Mouse (Mus musculus) C2C12 (cell line): ENCODE measurements around the gene Ccdc57. TPM values are rescaled to one million over a fixed set of nuclear protein-coding genes. Genes with fewer than 3 reads are reported as not detected.

ENCODE experiments used
- H3K27me3 ChIP-seq: one replicate; pipeline ENCODE4 v1.6.1; 2011; ENCODE audit not compliant: control insufficient read depth, insufficient read depth, insufficient read length
- H3K36me3 ChIP-seq: one replicate; pipeline ENCODE4 v1.6.1; 2011; ENCODE audit not compliant: control insufficient read depth, insufficient read depth
- H3K4me3 ChIP-seq: one replicate; pipeline ENCODE4 v1.5.1; 2011; ENCODE audit warnings: mild to moderate bottlenecking, control low read depth; ENCODE audit not compliant: poor library complexity, insufficient read depth, severe bottlenecking
- H3K79me2 ChIP-seq: one replicate; pipeline ENCODE4 v1.6.1; 2011; ENCODE audit not compliant: control insufficient read depth, insufficient read depth
- H3K79me3 ChIP-seq: one replicate; pipeline ENCODE4 v1.6.1; 2011; ENCODE audit warnings: low read depth, control low read depth
- H3ac ChIP-seq: one replicate; pipeline ENCODE3; 2011; ENCODE audit warnings: low read depth; ENCODE audit not compliant: control insufficient read depth, insufficient read length
- CEBPB ChIP-seq: IDR thresholded peaks from one replicate; pipeline ENCODE4 v1.6.1; 2011; ENCODE audit warnings: low read depth, mild to moderate bottlenecking, control low read depth, moderate library complexity
- CTCF ChIP-seq: IDR thresholded peaks from one replicate; pipeline ENCODE4 v1.5.1; 2011; ENCODE audit not compliant: control insufficient read depth, insufficient read depth, insufficient read length
- FOSL1 ChIP-seq: IDR thresholded peaks from one replicate; pipeline ENCODE4 v1.8.0; 2011; ENCODE audit warnings: mild to moderate bottlenecking, low read length; ENCODE audit not compliant: poor library complexity, insufficient read depth, severe bottlenecking
- MAX ChIP-seq: IDR thresholded peaks from one replicate; pipeline ENCODE4 v1.6.1; 2011; ENCODE audit warnings: mild to moderate bottlenecking, control low read depth
- MYOD1 ChIP-seq: IDR thresholded peaks from one replicate; pipeline ENCODE4 v1.6.1; 2011; ENCODE audit warnings: low read depth; ENCODE audit not compliant: control insufficient read depth, insufficient read length
- MYOG ChIP-seq: IDR thresholded peaks from one replicate; pipeline ENCODE4 v1.6.1; 2011; ENCODE audit not compliant: control insufficient read depth, insufficient read length; ENCODE audit errors: extremely low read depth
- USF1 ChIP-seq: IDR thresholded peaks from one replicate; pipeline ENCODE4 v1.6.1; 2011; ENCODE audit warnings: low read depth, mild to moderate bottlenecking, control low read depth, moderate library complexity
- polyA plus RNA-seq: library from polyadenylated mRNA; unstranded; fragments of >200 nt; fragmentation: generic; extraction: Trizol; gene quantifications from one replicate; pipeline ENCODE4 v1.2.1, GENCODE M21; 2012; ENCODE audit warnings: missing spikeins

The Ccdc57 gene
- polyA plus RNA-seq, 1 experiment = 1.1 TPM

DNA sequence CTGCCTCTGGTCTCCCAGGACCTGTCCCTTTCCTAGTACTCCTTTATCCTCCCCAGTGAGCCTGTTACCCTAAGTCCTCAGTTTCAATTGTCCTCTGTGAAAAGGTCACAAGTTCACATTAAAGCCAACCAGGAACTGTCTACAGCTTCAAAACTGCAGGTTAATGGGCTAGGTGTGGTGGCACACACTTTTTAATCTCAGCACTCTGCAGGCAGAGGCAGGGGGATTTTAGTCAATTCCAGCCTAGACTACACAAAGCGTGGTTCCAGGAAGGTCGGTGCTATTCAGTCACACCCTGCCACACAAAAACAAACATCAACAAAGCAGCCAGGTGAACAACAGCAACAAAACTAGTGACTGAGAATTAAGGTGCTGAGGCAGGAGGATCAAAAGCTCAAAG, 81.1 kb downstream of the Ccdc57 start:
- H3K79me2 ChIP-seq = no peaks in the 10 kb centered on the region
- no peak overlapping the region for H3ac ChIP-seq
- no peaks in the 10 kb centered on the region for H3K27me3 ChIP-seq
- H3K79me3 ChIP-seq = no peaks in the 10 kb centered on the region
- H3K4me3 ChIP-seq = no peak overlapping the region
- no peaks in the 10 kb centered on the region for H3K36me3 ChIP-seq
- no peak for TF ChIP-seq USF1
- TF ChIP-seq MYOG = no peak
- no peak for TF ChIP-seq MAX
- TF ChIP-seq CEBPB = no peak
- no peak for TF ChIP-seq MYOD1
- TF ChIP-seq CTCF = no peak
- no peak for TF ChIP-seq FOSL1

DNA sequence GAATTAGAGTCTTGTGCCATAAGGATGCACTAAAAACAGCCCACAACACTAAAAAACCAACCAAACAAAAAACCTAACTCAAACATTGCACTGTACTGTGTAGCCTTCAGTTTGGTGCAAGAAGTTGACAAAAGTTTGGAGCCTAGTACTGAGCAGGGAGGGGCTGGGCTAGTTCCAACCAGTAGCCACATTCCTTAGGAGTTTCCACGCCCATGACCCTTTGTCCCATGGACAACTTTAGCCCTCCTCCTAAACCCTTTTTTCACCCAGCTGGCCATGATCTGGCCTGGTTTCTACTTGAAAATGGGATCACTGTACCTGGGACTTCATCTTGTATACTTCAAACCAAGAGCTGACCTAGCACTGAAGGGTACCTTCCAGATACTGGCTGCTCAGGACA, 81.5 kb downstream of the Ccdc57 start:
- TF ChIP-seq MAX (no peak), FOSL1 (no peak), CTCF (no peak), CEBPB (no peak), USF1 (no peak), MYOG (no peak), MYOD1 (no peak)
- no peak overlapping the region for H3ac ChIP-seq
- H3K4me3 ChIP-seq = no peak overlapping the region
- H3K79me3 ChIP-seq = no peaks in the 10 kb centered on the region
- H3K79me2 ChIP-seq = no peaks in the 10 kb centered on the region
- no peaks in the 10 kb centered on the region for H3K27me3 ChIP-seq
- H3K36me3 ChIP-seq = no peaks in the 10 kb centered on the region

DNA sequence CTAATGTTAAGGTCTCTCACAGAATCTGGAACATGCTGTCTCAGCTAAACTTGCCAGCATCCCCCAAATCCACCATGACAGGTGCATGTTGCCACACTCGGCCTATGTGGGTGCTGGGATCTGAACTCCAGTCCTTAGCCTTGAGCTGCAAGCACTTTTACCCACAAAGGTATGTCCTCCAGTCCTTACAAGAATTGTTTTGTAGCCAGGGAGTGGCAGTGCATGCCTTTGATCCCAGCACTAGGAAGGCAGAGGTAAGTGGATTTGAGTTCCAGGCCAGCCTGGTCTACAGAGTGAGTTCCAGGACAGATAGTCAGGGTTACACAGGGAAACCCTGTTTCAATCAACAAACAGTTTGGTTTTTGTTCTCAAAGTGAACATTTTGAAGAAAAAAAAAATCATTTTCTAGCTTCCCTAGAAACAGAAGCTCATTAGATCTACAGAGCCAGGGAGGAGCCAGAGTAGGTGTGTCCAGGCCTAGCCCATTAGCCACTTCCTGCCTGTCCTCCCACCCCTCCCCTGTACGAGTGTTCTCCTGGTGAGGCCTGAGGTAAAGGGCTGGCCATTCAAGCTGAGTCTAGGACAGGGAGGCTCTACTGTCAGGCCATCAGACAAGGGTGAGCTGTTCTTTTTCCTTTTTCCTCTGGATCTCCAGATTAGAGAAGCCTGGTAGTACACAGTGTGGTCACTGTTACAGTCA, 82.2 kb downstream of the Ccdc57 start:
- H3ac ChIP-seq = no peak overlapping the region
- no peaks in the 10 kb centered on the region for H3K79me2 ChIP-seq
- TF ChIP-seq MAX (no peak), MYOG (no peak), CEBPB (no peak), MYOD1 (no peak), CTCF (no peak), USF1 (no peak), FOSL1 (no peak)
- H3K4me3 ChIP-seq = no peak overlapping the region
- H3K27me3 ChIP-seq = no peaks in the 10 kb centered on the region
- H3K36me3 ChIP-seq = no peaks in the 10 kb centered on the region
- no peaks in the 10 kb centered on the region for H3K79me3 ChIP-seq

- Histone ChIP-seq H3K79me3 (no peaks in the 10 kb centered on the region), H3K36me3 (no peaks in the 10 kb centered on the region), H3K27me3 (no peaks in the 10 kb centered on the region), H3ac (no peak overlapping the region), H3K79me2 (no peaks in the 10 kb centered on the region), H3K4me3 (no peak overlapping the region)
- no peak for TF ChIP-seq FOSL1
Observed at GRCm38 (mm10) chr11:120846725-120847475, 85.8 kb downstream of the Ccdc57 start.

DNA sequence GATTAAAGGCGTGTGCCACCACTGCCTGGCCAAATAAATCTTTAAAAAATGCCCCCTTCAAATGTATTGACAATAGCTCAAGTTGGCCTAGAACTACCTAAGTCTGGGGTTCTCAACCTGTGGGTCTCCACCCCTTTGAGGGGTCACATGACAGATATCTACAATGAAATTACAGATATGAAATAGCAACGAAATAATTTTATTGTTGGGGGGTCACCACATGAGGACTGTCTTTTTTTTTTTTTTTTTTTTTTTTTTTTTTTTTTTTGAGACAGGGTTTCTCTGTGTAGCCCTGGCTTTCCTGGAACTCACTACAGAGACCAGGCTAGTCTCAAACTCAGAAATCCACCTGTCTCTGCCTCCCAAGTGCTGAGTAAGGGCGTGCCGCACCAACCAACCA, 88.3 kb downstream of the Ccdc57 start:
- no peaks in the 10 kb centered on the region for H3K36me3 ChIP-seq
- no peaks in the 10 kb centered on the region for H3K27me3 ChIP-seq
- H3K79me2 ChIP-seq = no peaks in the 10 kb centered on the region
- no peak for TF ChIP-seq CTCF
- TF ChIP-seq MYOD1 = no peak
- no peak for TF ChIP-seq MAX
- no peak for TF ChIP-seq USF1
- no peak for TF ChIP-seq FOSL1
- no peak for TF ChIP-seq MYOG
- no peak for TF ChIP-seq CEBPB
- H3K79me3 ChIP-seq = no peaks in the 10 kb centered on the region
- no peak overlapping the region for H3ac ChIP-seq
- H3K4me3 ChIP-seq = no peak overlapping the region
